Mouse (Mus musculus): ENCODE results near the gene Nxpe4.
"Not testable (repeated sequence)": the region's sequence is repeated elsewhere in the genome, so short reads cannot be mapped to it uniquely, and the experiment has no call there.

Gene Nxpe4

GRCm38 (mm10) chr9:48241791-48242190 is 80.0 kb downstream of the Nxpe4 start:
- DNase-seq: no peak

GRCm38 (mm10) chr9:48242756-48243155 is 80.9 kb downstream of the Nxpe4 start:
- no peak for DNase-seq

GRCm38 (mm10) chr9:48244175-48244574 is 82.4 kb downstream of the Nxpe4 start:
- DNase-seq: no peak

- DNase-seq: no peak
Observed at GRCm38 (mm10) chr9:48245525-48245924, 83.7 kb downstream of the Nxpe4 start.

GRCm38 (mm10) chr9:48247276-48247675 is 85.5 kb downstream of the Nxpe4 start:
- DNase-seq: no peak

- no peak for DNase-seq
Observed at GRCm38 (mm10) chr9:48252236-48252635, 90.4 kb downstream of the Nxpe4 start.

GRCm38 (mm10) chr9:48257001-48257400 is 95.2 kb downstream of the Nxpe4 start:
- no peak for DNase-seq

- DNase-seq: peak; percentile 43 to 48
Observed at GRCm38 (mm10) chr9:48257741-48258423, 96.1 kb downstream of the Nxpe4 start.

GRCm38 (mm10) chr9:48264616-48265015 is 102.8 kb downstream of the Nxpe4 start:
- DNase-seq: no peak

GRCm38 (mm10) chr9:48265491-48265890 is 103.7 kb downstream of the Nxpe4 start:
- no peak for DNase-seq

GRCm38 (mm10) chr9:48266286-48267027 is 104.6 kb downstream of the Nxpe4 start:
- peak; percentile 72 to 77 for DNase-seq

GRCm38 (mm10) chr9:48267028-48267441 is 105.2 kb downstream of the Nxpe4 start:
- peak; percentile 36 to 50 for DNase-seq

- DNase-seq: peak; percentile 8 to 9
Observed at GRCm38 (mm10) chr9:48267960-48268359, 106.1 kb downstream of the Nxpe4 start.

- DNase-seq: peak; percentile 6 to 9
Observed at GRCm38 (mm10) chr9:48276831-48277230, 115.0 kb downstream of the Nxpe4 start.

GRCm38 (mm10) chr9:48284221-48284620 is 122.4 kb downstream of the Nxpe4 start:
- DNase-seq: no peak

- no peak for DNase-seq
Observed at GRCm38 (mm10) chr9:48290281-48290680, 128.5 kb downstream of the Nxpe4 start.

- DNase-seq: no peak
Observed at GRCm38 (mm10) chr9:48294754-48295153, 132.9 kb downstream of the Nxpe4 start.

GRCm38 (mm10) chr9:48298983-48299382 is 137.2 kb downstream of the Nxpe4 start:
- DNase-seq: no peak

- DNase-seq: not testable (repeated sequence)
Observed at GRCm38 (mm10) chr9:48303564-48303963, 141.7 kb downstream of the Nxpe4 start.

GRCm38 (mm10) chr9:48311241-48311640 is 149.4 kb downstream of the Nxpe4 start:
- no peak for DNase-seq

- no peak for DNase-seq
Observed at GRCm38 (mm10) chr9:48314194-48314593, 152.4 kb downstream of the Nxpe4 start.

GRCm38 (mm10) chr9:48315825-48316224 is 154.0 kb downstream of the Nxpe4 start:
- DNase-seq: no peak

GRCm38 (mm10) chr9:48326338-48326737 is 164.5 kb downstream of the Nxpe4 start:
- DNase-seq: no peak

GRCm38 (mm10) chr9:48329597-48329996 is 167.8 kb downstream of the Nxpe4 start:
- no peak for DNase-seq

All from cerebellum, adult 18-20 months (tissue).